Mouse (Mus musculus) kidney, postnatal 0 days (tissue): ENCODE measurements around the gene 1700042G07Rik. TPM values are rescaled to one million over a fixed set of nuclear protein-coding genes. Genes with fewer than 3 reads are reported as not detected.
A peak's percentile ranks its signal among the peaks of the same experiment; 100 is the strongest.

Experiments used
- ATAC-seq: fragments of 200-750 bp; cut with Nextera tagmentation; replicated peaks from 2 replicates; pipeline ENCODE4 v1.8.0; 2017; ENCODE audit warnings: low read depth, moderate number of reproducible peaks, moderate TSS enrichment, moderate library complexity; ENCODE audit not compliant: low FRiP score
- DNase-seq: peaks from one replicate; pipeline ENCODE4 v3.0.0-alpha.2; 2016; ENCODE audit warnings: low spot score
- H3K27ac ChIP-seq: fragments of 300-500 bp; sonication (generic); 2 replicates; pipeline ENCODE4 v1.5.1; 2014; ENCODE audit warnings: mild to moderate bottlenecking
- H3K27me3 ChIP-seq: fragments of 300-500 bp; sonication (generic); 2 replicates; pipeline ENCODE4 v1.6.1; 2014; ENCODE audit warnings: low read length, mixed read lengths; ENCODE audit not compliant: insufficient read depth
- H3K36me3 ChIP-seq: fragments of 300-500 bp; sonication (generic); 2 replicates; pipeline ENCODE4 v1.6.1; 2014; ENCODE audit warnings: low read length, mixed read lengths; ENCODE audit not compliant: insufficient read depth
- H3K4me1 ChIP-seq: fragments of 300-500 bp; sonication (generic); replicated peaks from 2 replicates; pipeline ENCODE4 v1.6.1; 2014; ENCODE audit warnings: antibody characterized with exemption, low read length, mixed read lengths; ENCODE audit not compliant: insufficient read depth
- H3K4me2 ChIP-seq: fragments of 300-500 bp; sonication (generic); 2 replicates; pipeline ENCODE4 v1.6.1; 2014; ENCODE audit warnings: mild to moderate bottlenecking, low read length, moderate library complexity, mixed read lengths
- H3K4me3 ChIP-seq: fragments of 300-500 bp; sonication (generic); replicated peaks from 2 replicates; pipeline ENCODE4 v1.5.1; 2014; ENCODE audit warnings: low read depth, low read length
- H3K9ac ChIP-seq: fragments of 300-500 bp; sonication (generic); 2 replicates; pipeline ENCODE4 v1.6.1; 2014; ENCODE audit warnings: low read depth, low read length
- H3K9me3 ChIP-seq: fragments of 300-500 bp; sonication (generic); replicated peaks from 2 replicates; pipeline ENCODE4 v1.6.1; 2016; ENCODE audit warnings: low read length, inconsistent platforms, mixed read lengths
- CTCF ChIP-seq: IDR thresholded peaks from 2 replicates; pipeline ENCODE4 v1.5.1; 2016; ENCODE audit warnings: antibody characterized with exemption, low read depth, mild to moderate bottlenecking, moderate library complexity
- WGBS: fragments of 180-500 bp; shearing (Covaris S2); extraction: QIAGEN DNeasy Blood & Tissue Kit; methylation state at CpG from one replicate; pipeline ENCODE4 v1.1.7; 2014; 5-methylcytosine and 5-hydroxymethylcytosine counted together
- polyA plus RNA-seq: library from polyadenylated mRNA; unstranded; fragments of >200 nt; fragmentation: Nextera tagmentation; extraction: Ambion mirVana; gene quantifications from 2 replicates; pipeline ENCODE4 v1.2.1, GENCODE M21; 2015

The 1700042G07Rik gene
- polyA plus RNA-seq, 1 experiment from 2014 or later, result not detected

DNA sequence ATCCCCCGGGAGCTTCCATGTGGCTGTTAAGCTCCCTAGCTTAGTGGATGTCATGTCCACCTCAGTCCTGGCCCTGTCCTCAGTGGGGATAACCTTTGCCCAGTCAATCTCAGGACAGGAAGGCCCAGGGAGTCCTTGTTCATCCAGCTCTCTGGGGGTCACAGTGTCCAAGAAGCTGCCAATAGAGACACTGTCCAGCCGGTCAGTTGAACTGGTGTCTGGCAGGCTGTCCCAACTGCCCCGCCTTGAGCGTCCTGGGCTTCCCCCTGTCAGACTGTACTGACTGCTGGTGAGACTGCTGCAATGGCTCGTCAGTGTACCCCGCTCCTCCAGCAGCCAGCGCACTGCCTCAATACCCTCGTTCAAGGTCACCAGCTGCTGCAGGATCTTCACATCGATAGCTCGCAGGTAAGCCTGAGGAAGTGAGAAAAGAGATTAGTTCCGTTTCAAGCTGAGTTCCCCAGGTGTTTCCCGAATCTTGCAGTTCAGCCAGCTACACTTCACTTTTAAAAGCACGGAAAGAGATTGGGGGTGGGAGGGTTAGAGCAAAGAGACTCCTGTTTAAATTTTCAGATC, 35.7 kb upstream of the 1700042G07Rik start:
- no peak overlapping the region for H3K4me2 ChIP-seq
- H3K36me3 ChIP-seq, result no peaks in the 10 kb centered on the region
- ATAC-seq (no peak), DNase-seq (no peak)
- no peak for TF ChIP-seq CTCF
- no peak overlapping the region for H3K9ac ChIP-seq
- H3K4me1 ChIP-seq, result no peaks in the 10 kb centered on the region
- no peaks in the 10 kb centered on the region for H3K27me3 ChIP-seq
- 61% methylated on average over 13 of the region's 13 CpGs for WGBS
- no peak overlapping the region for H3K27ac ChIP-seq
- H3K4me3 ChIP-seq, result no peak overlapping the region
- H3K9me3 ChIP-seq, result no peaks in the 10 kb centered on the region

GRCm38 (mm10) chr4:116140801-116141574, 32.2 kb upstream of the 1700042G07Rik start:
- Histone ChIP-seq H3K9me3 (no peaks in the 10 kb centered on the region), H3K4me3 (no peak overlapping the region), H3K36me3 (no peaks in the 10 kb centered on the region), H3K9ac (no peak overlapping the region), H3K27ac (no peak overlapping the region), H3K4me1 (no peaks in the 10 kb centered on the region), H3K4me2 (no peak overlapping the region), H3K27me3 (no peaks in the 10 kb centered on the region)
- 64% methylated on average over 7 of the region's 7 CpGs for WGBS
- no peak for ATAC-seq
- no peak for TF ChIP-seq CTCF
- DNase-seq, result no peak

DNA sequence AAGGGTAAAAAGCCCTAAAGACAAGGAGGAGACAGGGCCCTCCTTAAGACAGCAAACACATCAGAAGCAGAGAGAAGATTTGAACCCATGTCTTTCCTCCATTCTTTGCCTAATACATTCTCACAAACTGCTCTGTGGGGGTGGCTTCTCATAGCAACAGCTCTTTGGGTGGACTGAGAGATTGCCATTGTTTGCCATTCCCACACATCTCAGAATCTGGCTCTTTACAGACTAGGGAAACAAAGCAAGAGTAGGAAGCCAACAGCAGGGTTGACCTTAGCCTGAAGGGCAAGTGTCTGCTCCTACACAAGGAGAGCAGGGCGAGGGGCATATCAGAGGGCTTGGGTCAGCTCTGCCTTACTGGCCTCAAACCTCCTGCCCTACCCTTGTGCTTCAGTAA, 31.4 kb upstream of the 1700042G07Rik start:
- H3K4me1 ChIP-seq, result no peaks in the 10 kb centered on the region
- no peaks in the 10 kb centered on the region for H3K9me3 ChIP-seq
- no peaks in the 10 kb centered on the region for H3K27me3 ChIP-seq
- no peak overlapping the region for H3K9ac ChIP-seq
- no peak for TF ChIP-seq CTCF
- no peak for ATAC-seq
- no peak overlapping the region for H3K4me2 ChIP-seq
- no peaks in the 10 kb centered on the region for H3K36me3 ChIP-seq
- no peak overlapping the region for H3K4me3 ChIP-seq
- WGBS, result 90% methylated on average over 1 of the region's 1 CpGs
- DNase-seq, result no peak
- H3K27ac ChIP-seq, result no peak overlapping the region

GRCm38 (mm10) chr4:116142269-116142668, 30.9 kb upstream of the 1700042G07Rik start:
- H3K27me3 ChIP-seq, result no peaks in the 10 kb centered on the region
- WGBS, result 59% methylated on average over 7 of the region's 7 CpGs
- no peak overlapping the region for H3K4me2 ChIP-seq
- ATAC-seq (no peak), DNase-seq (no peak)
- H3K9ac ChIP-seq, result no peak overlapping the region
- no peaks in the 10 kb centered on the region for H3K4me1 ChIP-seq
- no peak for TF ChIP-seq CTCF
- H3K4me3 ChIP-seq, result no peak overlapping the region
- no peaks in the 10 kb centered on the region for H3K9me3 ChIP-seq
- no peaks in the 10 kb centered on the region for H3K36me3 ChIP-seq
- H3K27ac ChIP-seq, result 0 out of 2 replicates have a peak overlapping the region, but pooled peaks have one; percentile 13

GRCm38 (mm10) chr4:116143317-116143811, 29.8 kb upstream of the 1700042G07Rik start:
- Histone ChIP-seq H3K4me1 (no peaks in the 10 kb centered on the region), H3K4me2 (peak overlapping the region; percentile 89), H3K27me3 (no peaks in the 10 kb centered on the region), H3K9ac (peak overlapping the region; percentile 71; the same call in 1 of the 2 replicates), H3K36me3 (no peaks in the 10 kb centered on the region), H3K9me3 (no peaks in the 10 kb centered on the region), H3K27ac (peak overlapping the region; percentile 42; the same call in 1 of the 2 replicates), H3K4me3 (peak overlapping the region; percentile 76)
- TF ChIP-seq CTCF, result no peak
- WGBS, result 9% methylated on average over 7 of the region's 7 CpGs
- ATAC-seq (peak; percentile 25; the same call in 1 of the 2 replicates), DNase-seq (no peak)

- Histone ChIP-seq H3K9ac (peak overlapping the region; percentile 71), H3K4me2 (peak overlapping the region; percentile 89), H3K4me1 (no peaks in the 10 kb centered on the region), H3K4me3 (peak overlapping the region; percentile 76), H3K27me3 (no peaks in the 10 kb centered on the region), H3K36me3 (no peaks in the 10 kb centered on the region), H3K27ac (peak overlapping the region; percentile 64; the same call in 1 of the 2 replicates), H3K9me3 (no peaks in the 10 kb centered on the region)
- peak; percentile 54 for DNase-seq
- ATAC-seq, result peak; percentile 66; the same call in 1 of the 2 replicates
- TF ChIP-seq CTCF, result no peak
- under 1% methylated on average over 47 of the region's 47 CpGs for WGBS
These were observed 29.1 kb upstream of the 1700042G07Rik start for GRCm38 (mm10) chr4:116143891-116144717.
